Mouse (Mus musculus) small intestine, adult 2 months (tissue): ENCODE results near the gene Olfr247. TPM values are rescaled to one million over a fixed set of nuclear protein-coding genes. Genes with fewer than 3 reads are reported as not detected.

Experiments
- H3K27ac ChIP-seq: fragments of 200-500 bp; 2 replicates; pipeline ENCODE4 v1.5.1; 2012; ENCODE audit warnings: low read depth, low read length, control low read depth, inconsistent platforms; ENCODE audit not compliant: insufficient read depth
- H3K27me3 ChIP-seq: fragments of 200-500 bp; 2 replicates; pipeline ENCODE4 v1.6.1; 2012; ENCODE audit warnings: mild to moderate bottlenecking, moderate library complexity, low read length, inconsistent platforms; ENCODE audit not compliant: control insufficient read depth, insufficient read depth
- H3K36me3 ChIP-seq: fragments of 200-500 bp; 2 replicates; pipeline ENCODE4 v1.6.1; 2012; ENCODE audit warnings: mild to moderate bottlenecking, low read length, control low read depth, inconsistent platforms; ENCODE audit not compliant: control insufficient read depth, insufficient read depth
- H3K4me1 ChIP-seq: fragments of 200-500 bp; 2 replicates; pipeline ENCODE4 v1.6.1; 2012; ENCODE audit warnings: low read length, inconsistent platforms, mixed read lengths; ENCODE audit not compliant: control insufficient read depth, insufficient read depth, insufficient read length
- H3K4me3 ChIP-seq: fragments of 200-500 bp; 2 replicates; pipeline ENCODE4 v1.5.1; 2012; ENCODE audit warnings: low read depth, mild to moderate bottlenecking, control low read depth, inconsistent platforms, low read length, moderate library complexity
- CTCF ChIP-seq: fragments of 200-500 bp; IDR thresholded peaks from 2 replicates; pipeline ENCODE4 v1.5.1; 2012; ENCODE audit warnings: low read depth, mild to moderate bottlenecking, control low read depth, inconsistent platforms, low read length, moderate library complexity, mixed read lengths; ENCODE audit not compliant: insufficient replicate concordance, insufficient read length; ENCODE audit errors: extremely low read depth
- POLR2A ChIP-seq: fragments of 200-500 bp; IDR thresholded peaks from 2 replicates; pipeline ENCODE4 v1.6.1; 2012; ENCODE audit warnings: low read depth, mild to moderate bottlenecking, control low read depth, inconsistent platforms, low read length, moderate library complexity
- WGBS: fragments of 180-500 bp; shearing (Covaris S2); methylation state at CpG from one replicate; pipeline ENCODE4 v1.1.7; 2018; 5-methylcytosine and 5-hydroxymethylcytosine counted together
- polyA plus RNA-seq: library from polyadenylated mRNA; depleted of rRNA; stranded (reverse); fragments of >200 nt; gene quantifications from 2 replicates; pipeline ENCODE4 v1.2.3, GENCODE M21; 2012; rRNA removed

The Olfr247 gene
- polyA plus RNA-seq, 1 experiment = not detected

GRCm38 (mm10) chr10:129949000-129949399, 26.9 kb downstream of the Olfr247 start, which contains the start of gene Olfr818:
Olfr818 (minus strand) TSS chr10:129949100.
- Histone ChIP-seq H3K27ac (no peak within 1 kb of the TSS), H3K4me1 (no peaks in the 10 kb centered on the region), H3K27me3 (no peaks in the 10 kb centered on the region), H3K4me3 (no peak within 1 kb of the TSS), H3K36me3 (no peaks in the 10 kb centered on the region)
- WGBS = 84% methylated on average over 2 of the region's 2 CpGs
- TF ChIP-seq POLR2A (no peak), CTCF (no peak)

Other genes with a start within 250 kb of the Olfr247 start
- gene Olfr805, start 246.8 kb downstream of the Olfr247 start, polyA plus RNA-seq = not detected in 2 replicates
- not detected in 2 replicates for gene Olfr806, start 234.2 kb downstream of the Olfr247 start, polyA plus RNA-seq
- not detected in 2 replicates for gene Olfr807, start 218.3 kb downstream of the Olfr247 start, polyA plus RNA-seq
- gene Olfr808, start 210.7 kb downstream of the Olfr247 start, polyA plus RNA-seq = not detected in 2 replicates
- gene Olfr809, start 201.5 kb downstream of the Olfr247 start, polyA plus RNA-seq = not detected in 2 replicates
- gene Olfr810, start 181.2 kb downstream of the Olfr247 start, polyA plus RNA-seq = not detected in 2 replicates
- gene Olfr811, start 171.7 kb downstream of the Olfr247 start, polyA plus RNA-seq = not detected in 2 replicates
- gene Olfr812, start 130.0 kb downstream of the Olfr247 start, polyA plus RNA-seq = not detected in 2 replicates
- not detected in 2 replicates for gene Olfr813, start 120.8 kb downstream of the Olfr247 start, polyA plus RNA-seq
- not detected in 2 replicates for gene Olfr814, start 96.3 kb downstream of the Olfr247 start, polyA plus RNA-seq
- gene Olfr815, start 70.3 kb downstream of the Olfr247 start, polyA plus RNA-seq = not detected in 2 replicates
- gene Olfr816, start 60.5 kb downstream of the Olfr247 start, polyA plus RNA-seq = not detected in 2 replicates
- gene Olfr818, start 27.0 kb downstream of the Olfr247 start, polyA plus RNA-seq = not detected in 2 replicates
- not detected in 2 replicates for gene Olfr819, start 8.9 kb downstream of the Olfr247 start, polyA plus RNA-seq
- gene Gm10310, start 8.9 kb upstream of the Olfr247 start, polyA plus RNA-seq = not detected in 2 replicates
- not detected in 2 replicates for gene Olfr820, start 36.5 kb upstream of the Olfr247 start, polyA plus RNA-seq
- gene Olfr821, start 54.2 kb upstream of the Olfr247 start, polyA plus RNA-seq = not detected in 2 replicates
- not detected in 2 replicates for gene Olfr822, start 95.1 kb upstream of the Olfr247 start, polyA plus RNA-seq
- gene Olfr823, start 139.2 kb upstream of the Olfr247 start, polyA plus RNA-seq = not detected in 2 replicates
- gene Olfr824, start 153.9 kb upstream of the Olfr247 start, polyA plus RNA-seq = not detected in 2 replicates
- not detected in 2 replicates for gene Olfr825, start 190.6 kb upstream of the Olfr247 start, polyA plus RNA-seq
- not detected in 2 replicates for gene Olfr826, start 208.0 kb upstream of the Olfr247 start, polyA plus RNA-seq
- not detected in 2 replicates for gene Olfr827, start 238.3 kb upstream of the Olfr247 start, polyA plus RNA-seq